Mouse (Mus musculus): Measurements from ENCODE around the gene Trim7.

DNA sequence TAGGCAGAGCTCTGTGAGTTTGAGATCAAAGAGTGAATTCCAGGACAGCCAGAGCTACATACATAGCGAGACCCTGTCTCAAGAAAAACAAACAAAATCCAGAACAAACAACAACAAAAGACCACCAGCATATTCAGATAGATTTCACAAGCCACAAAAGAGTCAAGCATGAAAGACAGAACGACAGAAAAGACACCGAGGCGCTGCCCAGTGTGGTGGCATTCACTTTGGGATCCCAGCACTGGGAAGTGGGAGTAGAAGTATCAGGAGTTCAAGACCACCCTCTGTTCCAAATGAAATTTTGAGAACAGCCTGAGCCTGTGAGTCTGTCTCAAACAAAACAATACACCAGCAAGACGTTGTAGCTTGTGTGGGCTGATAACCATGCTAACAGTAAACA, 20.9 kb downstream of the Trim7 start:
- TF ChIP-seq CTCF (IDR thresholded peaks at IDR 0.05; ENCODE audit: low read depth, low read length) = no peak
- TF ChIP-seq EP300 (IDR thresholded peaks at IDR 0.05; ENCODE audit: insufficient read depth, low read depth, low read length) = no peak
